9 mouse cellular contexts compared by ENCODE assay signal in the genomic region with DNA sequence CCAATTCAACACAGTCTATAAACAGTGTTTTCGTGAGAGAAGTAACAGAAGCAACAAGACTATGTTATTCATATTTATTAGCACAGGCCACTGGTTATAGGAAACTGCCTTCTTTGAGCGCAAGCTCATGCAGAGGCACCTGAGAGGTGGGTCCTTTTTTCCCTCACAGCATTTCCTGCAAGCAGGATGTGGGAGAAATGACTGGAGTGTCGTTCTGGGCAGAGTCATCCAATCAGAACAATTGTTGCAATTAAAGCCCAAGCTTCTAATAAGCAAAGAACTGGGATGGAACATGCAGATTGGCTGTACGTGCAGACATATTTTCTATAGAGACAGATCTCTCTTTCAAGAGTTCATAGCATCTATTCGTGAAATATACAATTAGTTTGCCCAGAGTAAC. TPM values are rescaled to one million over a fixed set of nuclear protein-coding genes. Genes with fewer than 3 reads are reported as not detected.
DNase-seq lines count a peak whose midpoint lies in the region; TF ChIP-seq lines count a peak whose summit lies in the region.
"Had no signal": no experiment of that assay in that cellular context is flagged by ENCODE, and none has a peak within 500 bp of the region (broad histone marks: within the 10 kb centered on the region; RNA-seq: fewer than 3 reads in every experiment).

No protein-coding gene starts in this region.

- H3K4me3 ChIP-seq in gastrocnemius, adult 2 months, result peak overlapping the region; percentile 95
- peak overlapping the region; percentile 81 for H3K4me3 ChIP-seq in left cerebral cortex, adult 2 months
- H3K4me3 ChIP-seq: erythroblast, embryonic 14.5 days had no signal

- DNase-seq in gastrocnemius, adult 2 months, result no peak
- DNase-seq in gastrocnemius, postnatal 4 days (ENCODE audit: low spot score in 2 of 2), result no peak
- peak; percentile 45 to 60 for DNase-seq in right cerebral cortex, postnatal 10 days (ENCODE audit: low spot score in 2 of 2)
- DNase-seq in right cerebral cortex, postnatal 4 days, result no peak
- DNase-seq in left cerebral cortex, adult 2 months (ENCODE audit: extremely low spot score in 1 of 2, low spot score in 2 of 2), result peak in 1 of 2 experiments; percentile 38
- DNase-seq in retina, embryonic 14.5 days (ENCODE audit: low spot score), result peak; percentile 16
- DNase-seq in urinary bladder, postnatal 14 days (ENCODE audit: low spot score), result no peak
- no peak for DNase-seq in kidney, adult 18-20 months

- H3K27ac ChIP-seq in gastrocnemius, adult 2 months, result peak overlapping the region; percentile 96
- no peak overlapping the region; the same call in 1 of the 2 replicates for H3K27ac ChIP-seq in left cerebral cortex, adult 2 months

- TF ChIP-seq CTCF in gastrocnemius, adult 2 months (IDR thresholded peaks at IDR 0.05), result no peak
- no peak for TF ChIP-seq CTCF in left cerebral cortex, adult 2 months (IDR thresholded peaks at IDR 0.05)

- intact Hi-C loops in gastrocnemius, adult 2 months (cut with DNase I), result loop anchor here (2.0 to 5.0 kb wide), 3 partner anchors 77 to 172 kb away; no protein-coding TSS in a partner anchor
- intact Hi-C loops in left cerebral cortex, adult 2 months (cut with DNase I), result loop anchor here (1.0 kb wide), 1 partner anchor 173 kb away; no protein-coding TSS in a partner anchor

RNA-seq across cellular contexts. Expression of a gene that starts 2.1 kb away (rescaled TPM):
- 10 to 100 TPM; 26.0 to 34.8 TPM for total RNA-seq in gastrocnemius, adult 2 months (2021)
- 10 to 100 TPM; 15.2 to 17.2 TPM for total RNA-seq in gastrocnemius, postnatal 4 days (2021)
- total RNA-seq in left cerebral cortex, adult 2 months (2021), result 10 to 100 TPM; 48.5 to 48.8 TPM

Comparison
In these comparisons a context has a peak if more than half of its experiments do, and no peak if none do; other contexts are left out.
1. DNase-seq: peak in right cerebral cortex, postnatal 10 days (2 of 2) and retina, embryonic 14.5 days (single experiment); none in gastrocnemius, adult 2 months (single experiment), gastrocnemius, postnatal 4 days (0 of 2), right cerebral cortex, postnatal 4 days (single experiment), urinary bladder, postnatal 14 days (single experiment) and kidney, adult 18-20 months (single experiment).